Mouse (Mus musculus) cerebellum, postnatal 10 days (tissue): ENCODE measurements around the gene Polr1e.
"Not testable (repeated sequence)": the region's sequence is repeated elsewhere in the genome, so short reads cannot be mapped to it uniquely, and the experiment has no call there.

Experiments used
- DNase-seq, 2 experiments: peaks; one replicate each; pipeline ENCODE4 v3.0.0; 2021; ENCODE audit warnings: mixed read lengths in 2 of 2

Polr1e gene

GRCm38 (mm10) chr4:45010806-45011415, 7.5 kb upstream of the Polr1e start:
- DNase-seq = peak; percentile 63 to 65

- no peak for DNase-seq
These were observed 6.7 kb upstream of the Polr1e start for GRCm38 (mm10) chr4:45011581-45012104.

GRCm38 (mm10) chr4:45012105-45012975, 6.0 kb upstream of the Polr1e start, which contains the start of gene Zbtb5:
Gene Zbtb5, minus strand, starts transcription at chr4:45012412.
- DNase-seq = peak; percentile 99 to 100

DNA sequence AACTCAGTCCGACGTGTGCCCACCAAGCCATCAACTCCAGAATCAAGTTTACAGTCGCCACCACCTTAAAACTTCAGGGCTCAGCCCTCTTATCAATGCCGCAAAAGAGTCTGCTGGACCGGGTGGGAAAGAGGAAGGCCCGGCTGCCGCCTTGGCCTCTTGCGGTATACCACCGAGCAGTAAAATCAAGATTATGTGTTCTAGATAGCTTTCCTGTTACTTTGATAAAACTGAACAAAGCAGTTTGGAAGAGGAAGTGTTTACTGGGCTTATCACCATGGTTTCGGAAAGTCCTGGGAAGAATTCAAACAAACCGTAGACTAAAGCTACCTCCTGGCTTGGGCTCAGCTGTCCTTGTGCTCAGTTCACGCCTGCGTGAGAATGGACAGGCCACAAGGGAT, 5.4 kb upstream of the Polr1e start:
- no peak for DNase-seq

GRCm38 (mm10) chr4:45013537-45013936, 4.8 kb upstream of the Polr1e start:
- no peak for DNase-seq

DNA sequence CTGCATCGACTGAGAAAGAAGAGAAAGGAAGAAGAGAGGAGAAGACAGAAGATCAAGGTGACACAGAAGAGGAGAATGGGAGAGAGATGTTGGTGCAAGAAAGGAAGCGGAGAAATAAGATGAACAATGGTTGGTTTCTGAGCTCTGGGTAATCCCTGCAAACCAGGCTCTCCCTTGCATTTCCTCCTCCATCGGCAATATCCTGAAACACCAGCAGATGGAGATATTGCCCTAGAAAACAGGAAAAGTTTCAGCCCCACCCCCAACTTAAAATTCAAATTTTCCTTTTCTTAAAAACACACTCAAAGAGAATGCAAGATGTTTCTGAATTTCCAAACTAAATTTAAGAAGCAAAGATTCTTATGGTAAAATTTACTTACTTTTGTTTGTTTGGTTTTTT, 2.8 kb upstream of the Polr1e start:
- DNase-seq = peak; percentile 73 to 83

DNA sequence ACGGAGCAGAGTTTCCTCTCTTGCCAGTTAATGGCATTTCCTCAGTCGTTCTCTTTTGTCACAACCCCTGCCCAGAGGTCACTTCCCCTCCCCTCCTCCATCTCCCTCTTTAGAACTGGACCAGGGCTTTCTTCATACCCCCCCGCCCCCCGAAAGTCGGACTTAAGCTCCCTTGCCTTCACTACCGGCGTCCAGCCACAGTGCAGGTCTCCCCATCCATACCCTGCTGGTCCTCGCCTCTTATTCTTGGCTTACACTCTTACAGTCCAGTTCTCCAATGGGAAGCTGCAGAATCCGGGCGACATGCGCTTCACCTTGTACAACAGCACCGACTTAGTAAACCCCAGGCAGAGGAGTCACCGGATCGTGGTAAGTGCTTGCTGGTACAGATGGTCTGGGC, 626 bp downstream of the Polr1e start:
- DNase-seq = peak; percentile 21 to 34

DNA sequence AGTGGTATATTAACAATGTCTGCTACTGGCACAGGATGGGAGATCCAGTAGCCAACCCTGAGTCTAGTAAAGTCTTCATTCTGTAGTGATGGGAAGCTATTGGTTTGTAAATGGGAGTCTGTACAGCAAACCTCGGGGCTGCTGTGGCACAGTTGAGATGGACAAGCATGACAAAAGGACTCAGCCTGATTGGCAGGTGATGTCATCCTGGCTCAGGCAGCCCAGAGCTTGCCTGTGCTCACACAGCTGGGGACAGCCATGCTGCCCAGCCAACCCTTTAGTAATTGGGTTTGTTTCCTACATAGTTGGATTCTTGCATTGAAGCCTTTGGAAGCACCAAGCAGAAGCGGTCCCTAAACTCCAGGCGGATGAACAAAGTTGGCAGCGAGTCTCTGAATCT, 8.1 kb downstream of the Polr1e start:
- no peak for DNase-seq

- peak in 1 of 2 experiments; percentile 26 for DNase-seq
These were observed 14.2 kb downstream of the Polr1e start for GRCm38 (mm10) chr4:45032586-45032985.

DNA sequence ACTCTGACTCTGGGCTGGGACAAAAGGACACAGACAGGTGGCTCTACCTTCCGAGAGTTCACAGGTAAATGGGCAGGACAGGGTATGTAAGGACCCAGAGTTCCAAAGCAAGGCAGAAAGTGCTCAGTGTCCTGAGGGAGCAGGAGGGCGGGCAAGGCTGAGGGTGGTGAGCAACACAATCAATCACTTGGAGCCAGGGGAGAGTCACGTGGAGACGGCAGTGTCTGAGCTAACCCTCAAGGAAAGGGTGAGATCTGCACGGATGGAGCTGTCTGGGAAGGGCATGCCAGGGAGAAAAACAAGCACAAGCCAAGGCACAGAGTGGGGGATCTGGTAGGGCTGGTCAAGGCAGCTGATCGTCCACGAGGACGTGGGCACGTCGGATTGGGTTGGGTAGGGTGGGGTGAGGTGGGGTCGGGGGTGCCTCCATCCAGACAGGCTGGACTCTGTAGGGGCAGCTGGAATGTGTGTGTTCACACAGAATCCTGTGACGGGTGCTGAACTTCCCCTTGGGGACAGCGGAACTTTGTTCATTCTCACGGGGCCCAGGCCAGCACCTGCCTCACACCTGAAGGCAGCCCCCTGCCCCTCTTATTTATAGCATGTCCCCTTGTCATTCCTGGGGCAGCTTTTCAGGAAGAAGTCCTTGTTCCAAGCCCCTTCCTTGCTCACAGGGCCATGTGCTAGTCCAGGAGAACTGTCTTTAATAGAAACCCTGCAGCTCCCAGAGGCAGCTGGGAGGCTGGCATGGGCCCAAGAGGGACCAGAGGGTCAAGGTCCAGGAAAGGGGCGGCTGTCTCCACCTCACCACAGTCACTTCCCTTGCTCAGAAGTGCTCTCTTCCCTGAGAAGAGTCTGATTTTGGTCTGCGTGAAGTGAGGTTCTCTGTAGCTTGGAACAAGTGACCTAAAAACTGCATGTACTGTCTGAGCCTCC, 16.6 kb downstream of the Polr1e start:
- DNase-seq = peak in 1 of 2 experiments; percentile 37

- no peak for DNase-seq
These were observed 17.7 kb downstream of the Polr1e start for GRCm38 (mm10) chr4:45036048-45036447.

GRCm38 (mm10) chr4:45036571-45036970, 18.2 kb downstream of the Polr1e start:
- no peak for DNase-seq

DNA sequence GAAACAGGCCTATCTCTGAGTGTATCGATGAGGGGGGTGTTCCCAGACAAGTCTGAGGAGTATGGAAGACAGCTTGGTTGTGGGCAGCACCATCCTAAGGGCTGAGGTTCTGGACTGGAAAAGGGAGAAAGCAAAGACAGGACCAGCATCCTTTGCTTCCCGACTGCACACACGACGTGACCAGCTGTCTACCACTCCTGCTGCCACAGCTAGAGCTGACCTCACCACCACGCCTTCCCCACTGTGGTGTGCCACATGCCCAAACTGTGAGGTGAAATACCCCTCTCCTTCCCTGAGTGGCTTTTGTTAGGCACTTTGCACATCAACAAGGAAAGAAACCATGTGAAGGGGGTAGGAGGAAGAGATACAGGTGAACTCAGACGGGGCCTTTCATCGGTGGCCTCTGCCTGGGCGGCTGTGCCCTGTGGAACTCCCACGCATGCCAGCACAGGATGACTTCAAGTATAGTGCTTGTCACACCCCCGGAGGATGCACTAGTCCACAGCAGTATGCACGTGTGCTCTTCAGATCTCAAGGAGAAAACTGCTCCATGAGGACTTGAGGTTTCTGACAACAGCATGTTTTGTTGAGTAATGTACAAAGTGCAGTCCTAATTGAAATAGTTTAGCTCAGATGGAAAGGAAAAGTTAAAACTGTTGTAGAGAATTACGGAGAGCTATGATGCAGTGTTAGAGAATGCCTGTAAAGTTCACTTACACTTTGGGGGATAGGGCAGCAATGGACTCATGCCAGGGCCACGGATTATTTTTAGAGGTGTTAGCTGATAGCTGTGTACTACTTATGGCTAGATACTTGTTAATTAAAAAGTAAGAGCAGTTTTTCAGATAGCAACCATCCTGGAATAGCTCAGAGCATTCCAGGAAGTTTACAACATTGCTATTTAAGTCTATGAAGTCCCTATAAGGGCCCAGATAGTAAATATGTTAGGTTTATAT, 19.4 kb downstream of the Polr1e start:
- no peak for DNase-seq

GRCm38 (mm10) chr4:45038879-45039278, 20.5 kb downstream of the Polr1e start:
- DNase-seq = peak; percentile 20 to 37

- DNase-seq = not testable (repeated sequence)
These were observed 21.2 kb downstream of the Polr1e start for GRCm38 (mm10) chr4:45039546-45039945.

GRCm38 (mm10) chr4:45040795-45041194, 22.4 kb downstream of the Polr1e start:
- no peak for DNase-seq

DNA sequence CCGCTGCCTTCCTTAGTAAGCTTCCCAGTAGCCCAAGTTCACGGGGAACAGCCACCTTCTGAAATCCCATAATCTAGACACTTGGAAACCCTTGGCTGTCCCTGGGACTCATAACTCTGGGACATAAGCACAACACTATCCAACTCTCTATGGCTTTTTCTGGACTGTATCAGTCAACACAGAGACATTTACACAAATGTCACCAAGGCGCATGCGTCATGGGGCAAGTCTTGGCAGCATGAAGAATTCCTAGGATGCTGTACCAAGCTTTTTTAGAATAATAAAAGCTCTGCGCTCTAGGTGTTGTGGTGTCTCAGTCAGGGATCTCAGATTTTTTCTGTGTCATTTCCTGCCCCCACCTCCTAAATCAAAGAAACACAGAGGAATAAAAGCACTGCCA, 28.3 kb downstream of the Polr1e start:
- no peak for DNase-seq

- DNase-seq = peak; percentile 60 to 73
These were observed 29.0 kb downstream of the Polr1e start for GRCm38 (mm10) chr4:45047286-45047887.

- DNase-seq = peak; percentile 36 to 43
These were observed 29.6 kb downstream of the Polr1e start for GRCm38 (mm10) chr4:45047956-45048355.

DNA sequence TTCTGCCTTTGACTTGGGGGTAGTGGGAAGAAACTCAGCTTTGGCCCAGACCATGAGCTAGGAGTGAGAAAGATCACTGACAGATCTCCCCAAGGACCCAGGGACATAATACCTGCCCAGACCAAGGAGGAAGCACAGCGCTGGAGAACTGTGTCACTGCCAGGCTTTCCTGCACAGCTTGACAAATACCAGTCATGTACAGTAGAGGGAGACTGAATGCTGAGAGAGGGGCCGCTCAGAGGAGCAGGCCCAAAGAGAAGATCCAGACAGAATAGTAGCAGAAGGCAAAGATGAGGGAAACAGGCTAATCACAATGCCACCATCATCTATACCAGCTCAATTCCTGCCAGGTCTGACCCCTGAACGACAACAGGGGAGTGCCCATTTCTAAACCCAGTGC, 36.5 kb downstream of the Polr1e start:
- peak; percentile 55 to 72 for DNase-seq

DNA sequence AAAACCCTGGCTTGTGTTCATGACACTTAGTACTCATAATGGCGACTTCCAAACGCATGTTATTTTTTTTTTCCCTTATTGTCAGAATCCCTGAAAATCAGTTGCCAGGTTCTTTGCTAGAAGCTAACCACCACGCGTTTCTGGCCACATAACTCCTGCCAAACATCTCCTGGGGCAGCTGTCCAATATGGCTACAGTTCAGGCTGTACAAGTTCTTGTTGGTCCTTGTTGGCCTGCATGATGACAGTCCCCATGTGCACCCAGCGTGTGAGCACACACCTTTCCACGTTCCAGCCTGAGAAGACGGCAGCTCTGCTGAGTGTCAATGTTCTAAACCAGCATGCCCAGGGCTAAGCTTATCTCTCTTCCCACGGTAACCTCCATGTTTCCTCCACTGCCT, 37.1 kb downstream of the Polr1e start:
- peak; percentile 69 to 78 for DNase-seq
